Mouse (Mus musculus) CH12.LX (cell line): ENCODE data around the gene Casp9. TPM values are rescaled to one million over a fixed set of nuclear protein-coding genes. Genes with fewer than 3 reads are reported as not detected.

ENCODE experiments used
- DNase-seq: peaks from one replicate; pipeline ENCODE4 v3.0.0-alpha.2; 2013; ENCODE audit errors: extremely low read depth
- H3K27ac ChIP-seq: 2 replicates; pipeline ENCODE4 v1.5.1; 2012; ENCODE audit warnings: low read depth, mild to moderate bottlenecking, control low read depth, moderate library complexity; ENCODE audit not compliant: insufficient read depth
- H3K27me3 ChIP-seq: replicated peaks from 2 replicates; pipeline ENCODE3; 2012; ENCODE audit warnings: inconsistent platforms
- H3K36me3 ChIP-seq, 2 experiments: replicated peaks in 1 of 2; 2 replicates each; pipeline versions ENCODE3 to v1.6.1; 2012; ENCODE audit warnings: inconsistent platforms in 1 of 2, low read length in 1 of 2, mild to moderate bottlenecking in 1 of 2, mixed read lengths in 1 of 2, moderate library complexity in 1 of 2; ENCODE audit not compliant: control insufficient read depth in 1 of 2, insufficient read depth in 1 of 2
- H3K4me1 ChIP-seq, 2 experiments: 2 replicates each; pipeline ENCODE4 v1.6.1; 2012; ENCODE audit warnings: inconsistent platforms in 1 of 2, moderate library complexity in 1 of 2; ENCODE audit not compliant: insufficient read depth in 2 of 2, control insufficient read depth in 1 of 2
- H3K4me2 ChIP-seq: 2 replicates; pipeline ENCODE4 v1.6.1; 2012; ENCODE audit warnings: low read depth, mild to moderate bottlenecking, control low read depth; ENCODE audit not compliant: poor library complexity, insufficient read depth, severe bottlenecking
- H3K4me3 ChIP-seq, 3 experiments: fragments of 150-350 bp in 1 of 3; sonication (generic) in 1 of 3; replicated peaks in 1 of 3; 2 replicates each; pipeline versions ENCODE3 to v1.5.1; 2011 to 2012; ENCODE audit warnings: low read depth in 2 of 3, low read length in 2 of 3, mild to moderate bottlenecking in 2 of 3, moderate library complexity in 2 of 3, control low read depth in 1 of 3, improper control_type of control experiment in 1 of 3, inconsistent platforms in 1 of 3, mixed read lengths in 1 of 3; ENCODE audit not compliant: poor library complexity in 1 of 3
- H3K79me2 ChIP-seq: replicated peaks from 2 replicates; pipeline ENCODE4 v1.6.1; 2012; ENCODE audit warnings: mild to moderate bottlenecking, moderate library complexity; ENCODE audit not compliant: control insufficient read depth, poor library complexity, insufficient read depth, severe bottlenecking; ENCODE audit errors: extremely low read depth
- H3K9ac ChIP-seq: 2 replicates; pipeline ENCODE4 v1.6.1; 2012; ENCODE audit warnings: low read depth, mild to moderate bottlenecking, control low read depth, moderate library complexity; ENCODE audit not compliant: insufficient read depth
- H3K9me3 ChIP-seq: replicated peaks from 2 replicates; pipeline ENCODE3; 2012; ENCODE audit warnings: low read length, inconsistent platforms, mixed read lengths
- BHLHE40 ChIP-seq: IDR thresholded peaks from 2 replicates; pipeline ENCODE4 v1.6.1; 2011; ENCODE audit warnings: mild to moderate bottlenecking, low read depth, low read length, improper control_type of control experiment
- CHD1 ChIP-seq: IDR thresholded peaks from 2 replicates; pipeline ENCODE4 v1.6.1; 2012; ENCODE audit warnings: low read depth, low read length, improper control_type of control experiment, inconsistent platforms
- CHD2 ChIP-seq: IDR thresholded peaks from 2 replicates; pipeline ENCODE4 v1.6.1; 2011; ENCODE audit warnings: low read length, improper control_type of control experiment
- CTCF ChIP-seq, 2 experiments: IDR thresholded peaks in 1 of 2; conservative IDR thresholded peaks in 1 of 2; 2 replicates each; pipeline ENCODE4 v1.5.1; 2011 to 2012; ENCODE audit warnings: low read depth in 2 of 2, low read length in 2 of 2, improper control_type of control experiment in 1 of 2, inconsistent platforms in 1 of 2, mild to moderate bottlenecking in 1 of 2, moderate library complexity in 1 of 2
- E2F4 ChIP-seq: IDR thresholded peaks from 2 replicates; pipeline ENCODE4 v1.6.1; 2011; ENCODE audit warnings: low read depth, low read length, improper control_type of control experiment; ENCODE audit not compliant: insufficient replicate concordance
- ELF1 ChIP-seq: IDR thresholded peaks from 2 replicates; pipeline ENCODE4 v1.6.1; 2014; ENCODE audit warnings: low read depth, mild to moderate bottlenecking, inconsistent platforms, low read length, improper control_type of control experiment
- EP300 ChIP-seq: IDR thresholded peaks from 2 replicates; pipeline ENCODE4 v1.6.1; 2011; ENCODE audit warnings: low read length, improper control_type of control experiment
- ETS1 ChIP-seq: conservative IDR thresholded peaks from 2 replicates; pipeline ENCODE4 v1.6.1; 2012; ENCODE audit warnings: low read depth, mild to moderate bottlenecking, inconsistent platforms, low read length, improper control_type of control experiment, moderate library complexity
- HCFC1 ChIP-seq: IDR thresholded peaks from 2 replicates; pipeline ENCODE4 v1.6.1; 2012; ENCODE audit warnings: low read depth, mild to moderate bottlenecking, inconsistent platforms, low read length, improper control_type of control experiment
- IRF4 ChIP-seq: IDR thresholded peaks from 2 replicates; pipeline ENCODE4 v1.6.1; 2014; ENCODE audit warnings: low read depth, mild to moderate bottlenecking, inconsistent platforms, low read length, improper control_type of control experiment
- JUN ChIP-seq: IDR thresholded peaks from 2 replicates; pipeline ENCODE4 v1.6.1; 2011; ENCODE audit warnings: low read depth, mild to moderate bottlenecking, low read length, improper control_type of control experiment, moderate library complexity; ENCODE audit not compliant: insufficient read depth
- JUND ChIP-seq: conservative IDR thresholded peaks from 2 replicates; pipeline ENCODE4 v1.6.1; 2011; ENCODE audit warnings: low read depth, low read length, improper control_type of control experiment
- KAT2A ChIP-seq: IDR thresholded peaks from 2 replicates; pipeline ENCODE4 v1.6.1; 2012; ENCODE audit warnings: low read length, improper control_type of control experiment, inconsistent platforms; ENCODE audit not compliant: insufficient replicate concordance
- MAFK ChIP-seq: IDR thresholded peaks from 2 replicates; pipeline ENCODE4 v1.6.1; 2011; ENCODE audit warnings: low read length, improper control_type of control experiment; ENCODE audit not compliant: insufficient replicate concordance
- MAX ChIP-seq: IDR thresholded peaks from 2 replicates; pipeline ENCODE4 v1.6.1; 2011; ENCODE audit warnings: low read length, improper control_type of control experiment
- MAZ ChIP-seq: IDR thresholded peaks from 2 replicates; pipeline ENCODE4 v1.6.1; 2012; ENCODE audit warnings: low read depth, mild to moderate bottlenecking, inconsistent platforms, low read length, improper control_type of control experiment, moderate library complexity
- MEF2A ChIP-seq: IDR thresholded peaks from 2 replicates; pipeline ENCODE4 v1.6.1; 2014; ENCODE audit warnings: low read depth, mild to moderate bottlenecking, inconsistent platforms, low read length, improper control_type of control experiment, borderline replicate concordance
- MXI1 ChIP-seq: IDR thresholded peaks from 2 replicates; pipeline ENCODE4 v1.6.1; 2011; ENCODE audit warnings: mild to moderate bottlenecking, low read depth, low read length, improper control_type of control experiment
- MYC ChIP-seq: IDR thresholded peaks from 2 replicates; pipeline ENCODE4 v1.6.1; 2011; ENCODE audit warnings: low read depth, mild to moderate bottlenecking, improper control_type of control experiment, low read length
- NELFE ChIP-seq: IDR thresholded peaks from 2 replicates; pipeline ENCODE4 v1.6.1; 2011; ENCODE audit warnings: low read depth, low read length, improper control_type of control experiment
- NRF1 ChIP-seq: IDR thresholded peaks from 2 replicates; pipeline ENCODE4 v1.6.1; 2014; ENCODE audit warnings: low read depth, mild to moderate bottlenecking, inconsistent platforms, low read length, improper control_type of control experiment, moderate library complexity
- PAX5 ChIP-seq: IDR thresholded peaks from 2 replicates; pipeline ENCODE4 v1.6.1; 2012; ENCODE audit warnings: low read length, inconsistent platforms, mixed read lengths
- POLR2A ChIP-seq: IDR thresholded peaks from 2 replicates; pipeline ENCODE4 v1.6.1; 2011; ENCODE audit warnings: low read depth, mild to moderate bottlenecking, improper control_type of control experiment, low read length
- POLR2AphosphoS2 ChIP-seq: IDR thresholded peaks from 2 replicates; pipeline ENCODE4 v1.6.1; 2011; ENCODE audit warnings: low read depth, low read length, improper control_type of control experiment
- RAD21 ChIP-seq: IDR thresholded peaks from 2 replicates; pipeline ENCODE4 v1.6.1; 2011; ENCODE audit warnings: low read depth, mild to moderate bottlenecking, low read length, improper control_type of control experiment, moderate library complexity
- RCOR1 ChIP-seq: conservative IDR thresholded peaks from 2 replicates; pipeline ENCODE4 v1.6.1; 2012; ENCODE audit warnings: low read depth, mild to moderate bottlenecking, inconsistent platforms, low read length, improper control_type of control experiment
- SIN3A ChIP-seq: IDR thresholded peaks from 2 replicates; pipeline ENCODE4 v1.6.1; 2012; ENCODE audit warnings: low read length, improper control_type of control experiment, inconsistent platforms
- SMC3 ChIP-seq: IDR thresholded peaks from 2 replicates; pipeline ENCODE4 v1.6.1; 2011; ENCODE audit warnings: low read depth, low read length, improper control_type of control experiment
- TCF12 ChIP-seq: IDR thresholded peaks from 2 replicates; pipeline ENCODE4 v1.6.1; 2014; ENCODE audit warnings: low read depth, mild to moderate bottlenecking, inconsistent platforms, low read length, improper control_type of control experiment
- USF2 ChIP-seq: conservative IDR thresholded peaks from 2 replicates; pipeline ENCODE4 v1.6.1; 2011; ENCODE audit warnings: low read depth, low read length, improper control_type of control experiment
- ZC3H11A ChIP-seq: IDR thresholded peaks from 2 replicates; pipeline ENCODE4 v1.6.1; 2012; ENCODE audit warnings: low read depth, mild to moderate bottlenecking, inconsistent platforms, low read length, improper control_type of control experiment
- ZKSCAN1 ChIP-seq: IDR thresholded peaks from 2 replicates; pipeline ENCODE4 v1.6.1; 2012; ENCODE audit warnings: low read depth, inconsistent platforms, low read length, improper control_type of control experiment, borderline replicate concordance
- ZMIZ1 ChIP-seq: IDR thresholded peaks from 2 replicates; pipeline ENCODE4 v1.6.1; 2012; ENCODE audit warnings: low read depth, mild to moderate bottlenecking, inconsistent platforms, low read length, improper control_type of control experiment
- ZNF384 ChIP-seq: IDR thresholded peaks from 2 replicates; pipeline ENCODE4 v1.6.1; 2012; ENCODE audit warnings: low read depth, low read length, improper control_type of control experiment, inconsistent platforms
- dilution Hi-C: fragments of 300-500 bp; cut with MboI; formaldehyde crosslinking; loops from 2 replicates; pipeline ENCODE4 v1.14.3; 2020; ENCODE audit warnings: low sequenced_read_pairs; ENCODE audit not compliant: extremely low pct_unique_long_range_greater_than_20kb, extremely low pct_ligation_motif_present
- in situ Hi-C: fragments of 300-500 bp; cut with MboI; formaldehyde crosslinking; loops from 3 replicates; pipeline ENCODE4 v1.14.3; 2019; ENCODE audit warnings: low sequenced_read_pairs, low pct_ligation_motif_present, low pct_unique_long_range_greater_than_20kb, mixed read lengths
- polyA plus RNA-seq: library from polyadenylated mRNA; unstranded; fragments of >175 nt; gene quantifications from 2 replicates; pipeline ENCODE4 v1.2.1, GENCODE M21; 2012; ENCODE audit warnings: low read depth; ENCODE audit not compliant: insufficient read length
- total RNA-seq, 2 experiments: library from RNA; depleted of rRNA; stranded (reverse); fragments of 300-350 nt in 1 of 2; fragments of >200 nt in 1 of 2; gene quantifications; 2 replicates each; pipeline ENCODE4 v1.2.3; 2012 to 2014

Casp9 gene
- total and polyA plus RNA-seq, 3 experiments, result 5.2 to 15.3 (median 14.5) TPM

DNA sequence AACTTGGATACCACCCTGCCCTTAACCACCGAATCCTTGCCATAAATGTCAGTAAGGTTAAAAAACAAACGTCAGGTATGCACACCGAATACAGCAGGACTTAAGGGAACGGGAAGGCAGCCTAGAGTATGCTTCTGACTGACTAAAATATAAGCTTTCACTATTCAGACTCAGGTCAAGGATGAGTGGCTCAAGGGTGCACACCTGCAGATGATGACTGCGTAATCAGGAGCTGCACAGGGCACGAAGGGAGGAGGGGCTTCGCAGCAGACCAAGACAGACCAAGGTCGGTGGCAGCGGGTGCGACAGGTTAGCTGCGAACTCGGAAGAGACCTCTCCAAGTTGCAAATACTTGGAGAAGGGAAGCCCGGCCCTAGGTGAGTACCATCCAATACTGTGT is 7.3 kb upstream of the Casp9 start:
- dilution Hi-C loops (no loop called here), in situ Hi-C loops (no loop called here)
- Histone ChIP-seq H3K9me3 (no peaks in the 10 kb centered on the region), H3K9ac (no peak overlapping the region), H3K36me3 (peaks cover 36 to 60% of the 10 kb centered on the region in 2 experiments), H3K4me3 (no peak overlapping the region), H3K4me2 (no peak overlapping the region), H3K27me3 (no peaks in the 10 kb centered on the region), H3K4me1 (peaks cover 6 to 38% of the 10 kb centered on the region in 2 experiments), H3K79me2 (no peaks in the 10 kb centered on the region), H3K27ac (no peak overlapping the region)
- peak; percentile 62 for DNase-seq
- 0 out of 2 replicates have a peak, but pooled peaks have one; percentile 41 for TF ChIP-seq IRF4
- TF ChIP-seq USF2, result no peak
- TF ChIP-seq POLR2AphosphoS2, result no peak
- TF ChIP-seq JUN, result no peak
- no peak for TF ChIP-seq CHD2
- TF ChIP-seq CTCF (conservative IDR thresholded peaks at IDR 0.05 in 1 of 2, IDR thresholded peaks at IDR 0.05 in 1 of 2; ENCODE audit: low read depth in 2 of 2, low read length in 2 of 2), result no peak
- TF ChIP-seq ZKSCAN1, result no peak
- no peak for TF ChIP-seq MAFK
- peak; percentile 19; the same call in 1 of the 2 replicates for TF ChIP-seq EP300
- TF ChIP-seq ZNF384, result no peak
- TF ChIP-seq MYC, result no peak
- TF ChIP-seq KAT2A, result no peak
- TF ChIP-seq MAX, result no peak
- no peak for TF ChIP-seq PAX5
- TF ChIP-seq CHD1, result no peak
- TF ChIP-seq RAD21, result no peak; the same call in 1 of the 2 replicates
- peak; percentile 41; the same call in 1 of the 2 replicates for TF ChIP-seq BHLHE40
- no peak for TF ChIP-seq SIN3A
- TF ChIP-seq ETS1, result 0 out of 2 replicates have a peak, but pooled peaks have one; percentile 8
- no peak for TF ChIP-seq NELFE
- no peak for TF ChIP-seq ZC3H11A
- TF ChIP-seq POLR2A, result no peak
- TF ChIP-seq SMC3, result no peak
- TF ChIP-seq JUND, result no peak
- no peak for TF ChIP-seq NRF1
- peak; percentile 66 for TF ChIP-seq TCF12
- TF ChIP-seq ELF1, result no peak
- TF ChIP-seq MEF2A, result no peak
- TF ChIP-seq MAZ, result no peak
- TF ChIP-seq HCFC1, result no peak
- TF ChIP-seq RCOR1, result no peak
- no peak for TF ChIP-seq E2F4
- no peak for TF ChIP-seq ZMIZ1
- no peak for TF ChIP-seq MXI1
